Mouse (Mus musculus) spleen, postnatal 4 days (tissue): ENCODE results near the gene Tubb1.

Experiments
- DNase-seq, 2 experiments: peaks; one replicate each; pipeline ENCODE4 v3.0.0; 2022; ENCODE audit warnings: low spot score in 2 of 2

Tubb1 gene

GRCm38 (mm10) chr2:174443046-174443445, 7.4 kb upstream of the Tubb1 start:
- DNase-seq, result no peak

- no peak for DNase-seq
Measured at GRCm38 (mm10) chr2:174444359-174444758, 6.1 kb upstream of the Tubb1 start.

GRCm38 (mm10) chr2:174445018-174445417, 5.5 kb upstream of the Tubb1 start:
- DNase-seq, result no peak

- no peak for DNase-seq
Measured at GRCm38 (mm10) chr2:174446492-174446891, 4.0 kb upstream of the Tubb1 start.

GRCm38 (mm10) chr2:174446905-174447304, 3.6 kb upstream of the Tubb1 start:
- DNase-seq, result no peak

- no peak for DNase-seq
Measured at GRCm38 (mm10) chr2:174448405-174448804, 2.1 kb upstream of the Tubb1 start.

GRCm38 (mm10) chr2:174453681-174454080, 3.2 kb downstream of the Tubb1 start:
- peak; percentile 83 to 85 for DNase-seq

- DNase-seq, result no peak
Measured at GRCm38 (mm10) chr2:174459365-174459764, 8.9 kb downstream of the Tubb1 start.

GRCm38 (mm10) chr2:174463370-174463769, 12.9 kb downstream of the Tubb1 start:
- peak in 1 of 2 experiments; percentile 68 for DNase-seq

- DNase-seq, result peak; percentile 94 to 97
Measured at GRCm38 (mm10) chr2:174463789-174464523, 13.5 kb downstream of the Tubb1 start, which contains the start of gene Atp5e. Gene Atp5e (minus strand): TSS chr2:174464105.

GRCm38 (mm10) chr2:174470333-174470732, 19.8 kb downstream of the Tubb1 start:
- no peak for DNase-seq

- DNase-seq, result no peak
Measured at GRCm38 (mm10) chr2:174470786-174471405, 20.4 kb downstream of the Tubb1 start.

GRCm38 (mm10) chr2:174472407-174472806, 21.9 kb downstream of the Tubb1 start:
- DNase-seq, result no peak

GRCm38 (mm10) chr2:174472818-174473549, 22.5 kb downstream of the Tubb1 start, which contains the start of gene Prelid3b:
Gene Prelid3b (minus strand): TSS chr2:174473081.
- peak; percentile 100 for DNase-seq

- DNase-seq, result no peak
Measured at GRCm38 (mm10) chr2:174473550-174473927, 23.0 kb downstream of the Tubb1 start.

GRCm38 (mm10) chr2:174477543-174478319, 27.2 kb downstream of the Tubb1 start:
- DNase-seq, result no peak

GRCm38 (mm10) chr2:174478746-174479145, 28.3 kb downstream of the Tubb1 start:
- no peak for DNase-seq

- DNase-seq, result no peak
Measured at GRCm38 (mm10) chr2:174487005-174487404, 36.5 kb downstream of the Tubb1 start.

- no peak for DNase-seq
Measured at GRCm38 (mm10) chr2:174492858-174493257, 42.4 kb downstream of the Tubb1 start.

- no peak for DNase-seq
Measured at GRCm38 (mm10) chr2:174500814-174501503, 50.5 kb downstream of the Tubb1 start.

- no peak for DNase-seq
Measured at GRCm38 (mm10) chr2:174501517-174501916, 51.0 kb downstream of the Tubb1 start.
